Mouse (Mus musculus): ENCODE data around the gene Spo11.

GRCm38 (mm10) chr2:172976661-172977238 lies 750 bp upstream of the Spo11 start:
- TF ChIP-seq CTCF (IDR thresholded peaks at IDR 0.05; ENCODE audit: low read depth) (peak; percentile 28; the same call in 1 of the 2 replicates), EP300 (IDR thresholded peaks at IDR 0.05; ENCODE audit: low read depth) (no peak)
